Mouse (Mus musculus) neutrophil, adult 5-6 weeks (primary cell): ENCODE results near the gene Rb1. TPM values are rescaled to one million over a fixed set of nuclear protein-coding genes. Genes with fewer than 3 reads are reported as not detected.
A peak's percentile ranks its signal among the peaks of the same experiment; 100 is the strongest.

Source experiments
- ATAC-seq: fragments of 151-379, 151-347 bp; 2 replicates; pipeline ENCODE4 v1.8.0; 2017; ENCODE audit warnings: mild to moderate bottlenecking, moderate TSS enrichment; ENCODE audit not compliant: insufficient number of reproducible peaks, poor library complexity, low FRiP score, severe bottlenecking; ENCODE audit errors: extremely low read depth
- total RNA-seq: library from RNA; stranded (forward); fragments of 200-1000 nt; gene quantifications from 2 replicates; pipeline ENCODE4 v1.2.3, GENCODE M21; 2017

Rb1 gene
- total RNA-seq, 1 experiment from 2014 or later = 90.4 TPM

DNA sequence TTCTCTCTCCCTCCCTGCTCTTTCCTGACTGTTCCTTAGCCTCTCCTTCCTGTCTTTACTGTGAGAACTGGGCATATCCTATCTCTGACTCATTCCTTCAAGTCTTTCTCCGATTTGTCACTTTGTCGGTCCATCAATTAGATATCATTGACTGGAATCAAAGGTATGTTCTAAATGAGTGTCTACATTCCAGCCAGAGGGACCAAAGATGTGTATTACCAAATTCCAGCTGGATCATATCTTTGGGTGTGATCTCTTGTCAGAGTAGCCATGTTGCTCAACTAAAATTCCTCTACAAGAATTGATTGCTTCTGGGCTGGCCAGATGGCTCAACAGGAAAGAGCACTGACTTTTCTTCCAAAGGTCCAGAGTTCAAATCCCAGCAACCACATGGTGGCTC lies 32.0 kb downstream of the Rb1 start:
- ATAC-seq = no peak

DNA sequence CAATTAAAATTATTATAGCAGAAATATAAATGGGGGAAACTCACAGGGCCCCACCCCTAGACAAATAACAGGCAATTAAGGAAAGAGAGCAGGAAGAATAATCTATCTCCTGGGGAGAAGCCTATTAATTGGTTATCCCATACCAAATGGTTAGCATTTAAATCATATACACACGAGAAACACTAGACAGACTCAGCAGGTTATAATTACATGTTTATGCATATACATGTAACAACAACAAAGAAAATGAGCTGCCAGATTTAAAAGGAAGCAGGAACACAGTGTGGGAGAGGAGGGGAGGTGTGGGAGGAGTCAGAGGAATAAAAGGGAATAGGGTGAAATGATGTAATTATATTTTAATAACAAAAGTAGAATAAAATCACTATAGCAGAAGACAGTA lies 33.2 kb downstream of the Rb1 start:
- ATAC-seq = no peak

DNA sequence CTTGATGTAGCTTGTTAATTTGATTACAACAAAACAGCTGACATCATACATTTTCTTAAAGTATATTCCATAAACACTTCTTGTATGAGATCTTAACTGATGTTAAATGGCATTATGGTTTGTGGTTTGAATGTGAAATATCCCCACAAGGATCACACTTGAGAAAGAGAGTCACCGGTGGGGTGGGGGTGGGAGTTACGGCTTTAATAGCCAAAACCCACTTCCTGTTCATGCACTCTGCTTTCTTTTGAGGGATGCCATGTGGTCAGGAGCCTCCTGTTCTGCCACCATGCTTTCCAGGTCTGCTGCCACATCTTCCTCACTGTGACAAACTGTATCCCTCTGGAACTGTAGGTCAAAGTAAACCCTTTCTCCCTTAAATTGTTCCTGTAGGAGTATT lies 35.7 kb downstream of the Rb1 start:
- no peak for ATAC-seq

DNA sequence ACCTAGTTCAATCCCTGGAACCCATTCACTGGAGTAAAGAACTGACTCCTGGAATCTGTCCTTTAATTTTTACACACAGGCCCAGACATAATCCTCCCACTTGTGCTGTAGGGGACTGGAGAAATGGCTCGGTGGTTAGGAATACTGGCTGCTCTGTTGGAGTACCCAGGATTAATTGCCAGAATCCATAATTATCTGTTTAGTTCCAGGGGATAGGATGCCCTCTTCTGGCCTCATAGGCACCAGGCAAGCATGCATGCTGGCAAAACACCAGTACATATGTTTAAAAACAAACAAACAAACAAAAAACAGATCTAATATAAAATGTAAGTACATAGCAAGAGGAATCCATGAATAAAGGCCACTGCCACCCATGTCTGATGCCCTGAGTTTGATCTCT lies 44.6 kb downstream of the Rb1 start:
- no peak for ATAC-seq

DNA sequence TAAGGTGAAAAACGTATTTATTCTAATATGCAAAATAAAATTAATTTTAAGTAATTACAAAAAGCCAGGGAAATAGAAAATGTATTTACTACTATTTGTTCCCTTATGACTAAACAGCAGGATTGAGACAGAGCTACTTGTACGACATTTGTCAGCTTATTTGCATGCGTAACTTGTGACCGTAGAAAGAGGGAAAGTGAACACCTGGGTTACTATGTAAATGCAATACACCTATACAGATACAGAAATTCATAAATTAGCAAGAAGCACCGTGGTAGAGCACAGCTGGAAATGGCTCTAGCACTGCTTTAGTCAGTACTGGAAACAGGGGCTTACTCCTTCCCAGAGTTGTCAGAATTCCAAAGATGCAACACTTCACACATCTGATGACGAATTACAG lies 46.5 kb downstream of the Rb1 start:
- no peak for ATAC-seq

DNA sequence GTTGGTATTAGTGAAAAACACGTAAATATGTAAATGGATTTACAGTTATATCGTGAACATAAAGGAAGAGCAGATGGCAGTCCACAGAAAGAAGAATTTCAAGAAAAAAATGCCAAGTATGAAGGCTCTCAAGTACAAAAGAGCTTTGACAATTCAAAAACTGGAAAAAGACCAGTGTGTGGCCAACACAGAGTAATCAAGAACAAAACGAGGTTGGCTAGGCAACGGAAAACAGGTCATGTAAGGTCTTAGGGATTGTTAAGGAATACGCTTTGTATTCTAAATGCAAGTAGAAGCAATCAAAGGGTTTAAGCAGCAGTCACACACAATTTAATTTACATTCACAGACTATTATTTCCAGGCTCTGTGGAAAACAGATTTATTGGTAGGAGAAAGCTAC lies 53.8 kb downstream of the Rb1 start:
- no peak for ATAC-seq

DNA sequence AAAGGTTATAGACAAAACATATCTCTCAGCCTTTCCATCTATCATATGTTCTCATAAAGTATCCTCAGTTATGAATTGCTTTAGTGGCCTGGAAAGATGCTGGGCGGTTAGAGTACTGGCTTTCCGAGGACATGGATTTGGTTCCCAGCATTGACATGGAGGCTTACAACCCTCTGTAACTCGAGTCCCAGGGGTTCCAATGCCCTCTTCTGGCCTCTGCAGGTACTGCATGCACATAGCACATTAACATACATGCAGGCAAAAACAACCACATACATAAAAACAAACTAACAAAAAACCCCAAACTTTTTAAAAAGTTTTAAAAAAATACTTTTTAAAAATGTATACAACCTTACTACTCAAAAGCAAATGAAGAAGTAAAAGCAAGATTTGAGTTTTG lies 59.5 kb downstream of the Rb1 start:
- no peak for ATAC-seq

DNA sequence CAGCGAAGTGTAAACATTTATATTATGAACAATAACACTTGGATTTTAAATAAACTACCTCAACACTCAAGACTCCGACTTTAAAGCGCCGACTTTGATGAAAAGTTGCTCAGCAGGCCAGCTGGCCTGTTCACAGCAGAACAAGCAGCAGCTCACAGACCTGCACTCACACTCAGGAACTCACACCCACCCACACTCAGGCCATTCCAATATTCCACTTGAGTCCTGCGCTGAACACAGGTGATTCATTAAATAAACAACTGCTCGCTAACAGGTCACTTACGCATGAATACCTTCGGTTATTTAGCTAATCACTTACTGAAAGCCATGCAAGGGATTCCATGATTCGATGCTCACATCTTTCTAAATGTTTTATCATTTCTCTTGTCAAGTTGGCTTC lies 63.4 kb downstream of the Rb1 start:
- no peak for ATAC-seq

DNA sequence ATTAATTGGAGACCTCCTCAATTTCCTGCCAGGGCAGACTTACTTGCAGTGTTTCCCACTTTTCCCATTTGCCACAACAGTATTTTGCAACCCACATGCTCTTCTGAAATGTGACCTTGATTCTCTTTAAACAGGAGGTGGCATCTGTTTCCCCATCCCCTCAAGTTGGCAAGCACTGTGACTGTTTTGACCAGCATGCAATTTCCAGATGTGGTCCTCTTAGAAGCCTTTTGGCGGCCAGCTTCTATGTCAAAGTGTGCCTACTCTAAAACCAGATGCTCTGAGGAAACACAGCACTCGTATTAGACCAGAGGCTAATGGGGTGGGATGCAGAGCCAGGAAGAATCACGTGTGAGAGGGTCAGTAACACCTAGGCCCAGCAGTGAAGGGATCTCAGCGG lies 67.4 kb downstream of the Rb1 start:
- ATAC-seq = no peak

DNA sequence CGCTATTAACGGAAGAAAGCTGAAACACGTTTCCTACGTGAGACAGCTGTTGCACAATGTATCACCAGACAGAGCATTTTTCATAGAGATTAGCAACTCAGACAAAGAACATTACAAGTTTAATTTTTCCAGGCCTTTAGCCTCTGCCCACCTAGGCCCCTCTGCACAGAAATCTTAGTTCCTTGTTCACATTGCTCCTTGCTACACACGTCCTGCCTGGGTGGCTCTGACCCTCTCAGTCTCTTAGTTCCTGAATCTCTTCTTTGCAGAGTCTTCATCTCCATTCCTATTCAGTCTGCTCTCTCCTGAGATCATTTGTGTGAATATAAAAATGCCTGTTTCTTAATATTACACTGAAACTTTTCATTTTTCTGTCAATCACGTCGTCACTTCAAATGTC lies 68.3 kb downstream of the Rb1 start:
- ATAC-seq = no peak

DNA sequence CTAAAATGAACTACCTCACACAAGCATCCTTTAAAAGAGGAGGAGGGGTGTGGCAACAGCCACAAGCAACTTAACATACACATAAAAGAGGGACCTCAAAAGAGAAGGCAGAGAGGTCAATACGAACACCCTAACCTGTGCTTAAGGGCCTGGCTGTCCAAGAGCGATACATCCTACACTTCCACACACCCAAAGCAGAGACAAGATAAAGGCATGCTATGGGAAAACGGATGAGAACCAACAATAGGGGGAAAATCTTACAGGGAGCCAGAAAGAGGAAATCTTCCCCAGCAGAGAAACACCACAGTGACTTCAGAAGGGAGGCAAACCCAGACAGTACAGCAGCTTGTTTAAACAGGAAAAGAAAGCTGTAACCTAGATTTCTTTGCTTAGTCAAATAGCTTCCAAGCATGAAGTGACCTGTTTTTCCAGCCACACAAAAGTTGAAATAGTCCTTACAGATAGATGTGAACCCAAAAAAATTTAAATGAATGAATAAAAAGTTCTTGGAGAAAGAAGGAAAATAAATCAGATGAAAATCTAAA lies 70.1 kb downstream of the Rb1 start:
- ATAC-seq = no peak

DNA sequence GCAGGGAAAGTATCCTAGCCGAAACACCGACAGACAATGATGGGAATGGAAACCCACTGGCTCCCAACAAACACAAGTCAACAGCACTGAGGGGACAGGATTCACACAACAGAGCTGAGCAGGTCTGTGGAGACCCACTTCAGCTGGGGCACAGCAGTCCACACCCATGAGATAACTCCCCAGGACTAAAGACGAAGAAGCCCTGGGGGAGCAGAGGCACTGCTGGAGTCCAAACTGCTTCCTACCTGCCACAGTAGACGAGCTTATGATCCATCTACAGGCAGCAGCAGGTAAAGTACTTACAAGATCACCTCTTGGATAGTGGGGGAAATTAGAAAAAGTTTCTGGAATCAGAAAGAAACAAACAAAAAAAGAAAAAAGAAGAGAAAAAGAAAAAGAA lies 71.2 kb downstream of the Rb1 start:
- ATAC-seq = no peak

DNA sequence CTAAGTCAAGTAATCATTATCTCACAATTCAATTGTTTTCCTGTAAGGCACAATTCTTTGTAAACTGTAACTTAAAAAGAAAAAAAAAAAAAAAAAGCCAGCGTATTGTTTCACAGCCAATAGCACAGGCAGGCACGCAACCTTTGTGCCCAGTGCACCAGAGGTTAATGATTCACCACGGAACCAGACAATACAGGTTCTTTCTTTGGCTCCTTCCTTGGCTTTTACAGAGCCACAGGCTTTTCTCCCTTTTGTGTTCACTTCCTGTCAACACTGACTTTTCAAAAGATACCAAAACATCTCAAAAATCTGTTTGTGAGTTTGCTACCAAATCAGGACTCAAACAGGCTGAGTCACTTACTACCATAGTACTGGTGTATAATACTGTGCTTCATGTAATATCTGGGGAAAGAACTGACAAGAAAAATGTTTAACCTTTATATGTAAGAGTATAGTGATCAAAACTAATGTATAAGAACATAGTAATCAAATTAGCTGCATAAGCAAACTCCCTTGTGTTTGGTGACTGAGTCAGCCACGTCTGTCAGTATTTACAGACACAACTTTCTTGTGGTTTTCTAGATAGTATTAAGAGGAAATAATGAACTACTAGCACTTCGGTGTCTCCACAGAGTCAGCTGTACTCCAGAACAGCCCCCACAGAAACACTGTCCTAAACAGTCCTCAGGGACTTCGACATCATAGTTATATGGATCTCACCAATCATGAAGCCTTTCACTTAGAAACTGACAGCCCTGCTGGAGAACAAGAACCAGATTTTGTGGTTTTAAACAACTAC lies 72.0 kb downstream of the Rb1 start:
- no peak for ATAC-seq

DNA sequence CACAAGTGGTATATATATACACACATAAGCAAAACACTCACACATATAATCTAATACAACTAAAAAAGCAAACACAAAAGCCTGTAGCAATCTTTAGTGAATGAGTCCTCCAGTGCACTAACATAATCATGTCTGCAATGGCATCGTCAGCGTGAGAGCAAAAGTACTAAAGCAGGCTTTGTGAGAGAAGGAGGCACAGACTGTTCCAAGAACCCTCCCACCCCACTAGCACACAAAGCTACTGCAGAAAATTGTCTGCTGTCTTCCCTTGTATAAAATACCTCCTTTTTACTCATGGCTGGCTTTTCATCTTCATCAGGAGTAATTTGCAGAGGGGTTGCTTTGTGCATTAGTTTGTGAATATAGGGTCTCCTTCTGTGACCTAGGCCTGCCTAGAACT lies 73.3 kb downstream of the Rb1 start:
- no peak for ATAC-seq

DNA sequence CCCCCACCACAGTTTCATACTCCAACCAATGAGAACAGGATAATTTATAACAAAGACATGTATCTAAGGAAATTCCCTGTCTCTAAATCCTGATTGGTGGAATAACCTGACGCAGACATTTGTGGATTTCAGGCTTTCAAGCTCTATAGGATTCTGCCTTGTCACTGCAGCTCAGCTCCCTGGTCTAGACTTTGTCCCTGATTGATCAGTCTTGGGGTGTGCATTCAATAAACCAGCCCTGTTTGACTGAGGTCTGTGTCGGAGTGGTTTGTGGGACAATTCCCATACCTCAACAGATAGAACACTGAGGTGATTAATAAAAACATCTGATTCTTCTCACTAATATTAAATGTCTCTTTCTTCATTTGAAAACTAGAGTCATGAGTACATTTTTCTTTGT lies 75.6 kb downstream of the Rb1 start:
- no peak for ATAC-seq

DNA sequence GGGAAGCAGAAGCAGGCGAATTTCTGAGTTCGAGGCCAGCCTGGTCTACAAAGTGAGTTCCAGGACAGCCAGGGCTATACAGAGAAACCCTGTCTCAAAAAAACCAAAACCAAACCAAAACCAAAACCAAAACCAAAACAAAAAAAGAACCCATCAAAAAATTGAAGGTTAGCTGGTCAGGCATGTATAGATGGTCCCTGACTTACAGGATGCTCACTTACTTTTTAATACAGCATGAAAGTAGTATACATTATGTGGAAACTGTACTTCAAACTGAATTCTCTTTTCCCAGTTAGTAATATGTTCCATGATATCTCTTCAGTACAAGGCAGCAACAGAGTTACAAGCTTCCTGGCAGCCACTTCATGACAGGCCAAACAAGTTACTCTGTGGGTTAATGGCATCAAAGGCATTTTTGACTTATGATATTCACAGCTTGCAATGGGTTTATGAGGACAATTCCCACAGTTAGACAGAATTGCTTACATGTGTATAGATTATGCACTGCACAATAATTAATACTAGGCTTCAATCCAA lies 81.5 kb downstream of the Rb1 start:
- no peak for ATAC-seq

DNA sequence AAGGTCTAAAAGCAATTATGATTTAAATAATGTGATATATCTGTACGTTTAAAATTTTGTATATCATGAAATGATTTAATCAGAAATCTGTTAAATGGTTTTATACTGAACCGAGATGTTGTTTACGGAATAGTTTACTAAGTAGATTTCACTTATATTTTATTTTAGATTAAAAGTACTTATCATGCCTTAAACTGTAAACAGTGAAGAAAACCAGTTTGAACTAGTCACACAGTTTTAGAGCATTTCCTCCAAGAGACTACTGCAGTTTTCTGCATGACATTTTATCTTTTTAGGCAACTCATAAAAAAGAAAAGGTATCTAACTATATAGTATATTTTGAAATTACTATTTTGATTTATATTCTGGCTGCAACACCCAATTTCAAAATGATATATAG lies 85.8 kb downstream of the Rb1 start:
- no peak for ATAC-seq

DNA sequence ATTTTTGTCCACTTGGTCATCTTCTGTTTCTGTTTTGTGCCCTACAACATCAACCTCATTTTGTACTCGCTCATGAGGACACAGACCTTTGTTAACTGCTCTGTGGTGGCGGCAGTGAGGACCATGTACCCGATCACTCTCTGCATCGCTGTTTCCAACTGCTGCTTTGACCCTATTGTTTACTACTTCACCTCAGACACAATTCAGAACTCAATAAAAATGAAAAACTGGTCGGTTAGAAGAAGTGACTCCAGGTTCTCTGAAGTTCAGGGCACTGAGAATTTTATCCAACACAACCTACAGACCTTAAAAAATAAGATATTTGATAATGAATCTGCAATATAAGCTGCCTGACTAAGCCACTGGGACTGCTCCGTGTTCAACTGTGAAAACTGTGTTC lies 86.3 kb downstream of the Rb1 start:
- ATAC-seq = no peak; the same call in 1 of the 2 replicates

DNA sequence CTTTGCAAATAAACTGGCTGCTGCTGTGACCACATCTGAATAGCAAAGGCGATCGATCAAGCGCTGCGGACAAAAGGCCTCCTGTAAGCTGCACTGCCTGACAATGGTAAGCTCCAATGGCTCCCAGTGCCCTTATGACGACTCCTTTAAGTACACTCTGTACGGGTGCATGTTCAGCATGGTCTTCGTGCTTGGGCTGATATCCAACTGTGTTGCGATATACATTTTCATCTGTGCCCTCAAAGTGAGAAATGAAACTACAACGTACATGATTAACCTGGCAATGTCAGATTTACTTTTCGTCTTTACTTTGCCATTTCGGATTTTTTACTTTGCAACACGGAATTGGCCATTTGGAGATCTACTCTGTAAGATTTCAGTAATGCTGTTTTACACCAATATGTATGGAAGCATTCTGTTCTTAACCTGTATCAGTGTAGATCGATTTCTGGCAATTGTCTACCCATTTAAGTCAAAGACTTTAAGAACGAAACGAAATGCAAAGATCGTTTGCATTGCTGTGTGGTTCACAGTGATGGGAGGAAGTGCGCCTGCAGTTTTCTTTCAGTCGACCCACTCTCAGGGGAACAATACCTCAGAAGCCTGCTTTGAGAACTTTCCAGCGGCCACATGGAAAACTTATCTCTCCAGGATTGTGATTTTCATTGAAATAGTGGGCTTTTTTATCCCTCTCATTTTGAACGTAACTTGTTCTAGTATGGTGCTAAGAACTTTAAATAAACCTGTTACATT lies 86.9 kb downstream of the Rb1 start:
- peak; percentile 55; the same call in 1 of the 2 replicates for ATAC-seq

DNA sequence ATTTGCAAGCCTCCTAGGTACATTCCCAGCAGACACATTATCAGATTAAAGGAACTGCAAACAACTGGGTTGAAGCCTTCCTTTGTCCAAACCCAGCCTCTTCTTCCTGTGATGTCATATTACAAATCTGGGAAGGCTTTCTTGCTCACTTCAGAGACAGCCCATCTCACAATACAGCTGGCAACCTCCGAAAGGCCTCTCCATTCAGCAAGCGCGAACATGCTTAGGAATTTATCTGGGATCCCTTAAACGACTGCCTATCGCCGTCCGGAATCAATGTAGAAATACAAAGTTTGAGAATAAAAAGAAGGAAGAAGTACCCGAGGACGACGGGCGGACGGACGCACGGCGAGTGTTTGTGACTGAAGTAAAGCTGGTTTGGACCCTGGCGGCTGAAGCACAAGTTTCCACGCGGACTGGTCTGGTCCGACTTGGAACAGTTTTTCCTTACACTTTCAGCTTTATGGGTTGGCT lies 87.7 kb downstream of the Rb1 start, which contains the start of gene Lpar6:
Lpar6 (plus strand) TSS at position 48 of the 474 bp plus-strand sequence.
- peak; percentile 42 for ATAC-seq
